Mouse (Mus musculus) gastrocnemius, postnatal 4 days (tissue): ENCODE results near the gene Rala. TPM values are rescaled to one million over a fixed set of nuclear protein-coding genes. Genes with fewer than 3 reads are reported as not detected.

Experiments
- DNase-seq, 2 experiments: peaks; one replicate each; pipeline ENCODE4 v3.0.0; 2021 to 2022; ENCODE audit warnings: low spot score in 2 of 2, mixed read lengths in 2 of 2
- total RNA-seq, 2 experiments: library from RNA; stranded (reverse); gene quantifications; 2 replicates each; pipeline ENCODE4 v1.2.3; 2021

Gene Rala
- total RNA-seq, 2 experiments from 2014 or later: 37.0 to 47.3 TPM

DNA sequence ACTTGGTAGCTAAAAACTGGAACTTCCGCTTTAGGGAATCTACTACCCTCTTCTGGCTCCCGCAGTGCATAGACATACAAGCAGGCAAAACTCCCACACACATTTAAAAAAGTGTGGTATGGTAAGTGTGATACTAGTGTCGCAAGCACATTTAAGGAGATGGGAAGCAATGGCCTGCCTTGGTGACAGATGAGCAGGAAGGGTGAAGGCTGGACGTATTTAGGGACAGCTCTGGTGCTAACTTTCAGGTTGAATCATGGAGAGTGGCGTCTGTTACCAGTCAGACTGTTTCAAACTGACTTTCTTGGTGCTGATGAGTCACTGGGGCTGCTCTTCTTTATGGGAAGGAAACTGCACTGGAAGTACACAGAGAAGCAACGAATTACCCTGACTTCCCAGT lies 52.5 kb downstream of the Rala start:
- DNase-seq: no peak

DNA sequence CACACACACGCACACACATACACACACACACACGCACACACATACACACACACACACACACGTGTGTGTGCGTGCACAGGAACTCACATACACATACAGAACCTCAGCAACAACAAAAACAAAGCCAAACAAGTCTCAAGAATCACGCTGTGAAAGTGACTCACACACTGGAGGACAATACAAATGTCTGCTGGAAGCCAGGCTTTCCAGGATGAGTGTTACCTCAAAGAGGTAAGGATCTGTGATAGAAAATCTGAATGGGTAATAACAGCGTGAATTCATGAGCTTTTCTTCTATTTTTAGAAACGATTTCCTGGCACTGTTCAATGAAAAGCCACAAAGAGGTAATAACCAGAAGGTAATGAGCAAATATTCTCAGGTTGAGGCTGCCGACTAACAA lies 59.8 kb downstream of the Rala start:
- DNase-seq: no peak

GRCm38 (mm10) chr13:17879061-17879460 lies 65.0 kb downstream of the Rala start:
- no peak for DNase-seq

GRCm38 (mm10) chr13:17866741-17867140 lies 77.3 kb downstream of the Rala start:
- DNase-seq: no peak

DNA sequence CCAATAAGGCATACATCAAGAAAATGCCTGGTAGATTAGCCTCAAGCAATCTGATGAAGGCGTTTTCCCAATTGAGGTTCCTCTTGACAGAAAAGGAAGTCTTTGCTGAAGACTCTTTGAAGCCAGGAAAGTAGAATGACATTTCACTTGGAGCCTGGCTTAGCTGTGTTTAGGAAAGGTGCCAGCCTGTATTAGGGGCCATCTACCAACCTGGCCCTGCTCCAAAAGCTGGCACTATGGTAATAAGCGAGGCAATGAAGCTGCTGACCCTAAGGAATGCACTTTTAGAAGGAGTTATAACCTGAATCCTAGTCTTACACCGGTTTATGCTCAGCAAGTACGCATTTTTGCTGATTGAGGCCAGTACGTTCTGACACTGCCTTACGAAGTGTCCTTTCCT lies 83.5 kb downstream of the Rala start:
- no peak for DNase-seq

- peak in 1 of 2 experiments; percentile 14 for DNase-seq
Observed at GRCm38 (mm10) chr13:17859365-17860033, 84.5 kb downstream of the Rala start.

GRCm38 (mm10) chr13:17857046-17857445 lies 87.0 kb downstream of the Rala start:
- DNase-seq: no peak

DNA sequence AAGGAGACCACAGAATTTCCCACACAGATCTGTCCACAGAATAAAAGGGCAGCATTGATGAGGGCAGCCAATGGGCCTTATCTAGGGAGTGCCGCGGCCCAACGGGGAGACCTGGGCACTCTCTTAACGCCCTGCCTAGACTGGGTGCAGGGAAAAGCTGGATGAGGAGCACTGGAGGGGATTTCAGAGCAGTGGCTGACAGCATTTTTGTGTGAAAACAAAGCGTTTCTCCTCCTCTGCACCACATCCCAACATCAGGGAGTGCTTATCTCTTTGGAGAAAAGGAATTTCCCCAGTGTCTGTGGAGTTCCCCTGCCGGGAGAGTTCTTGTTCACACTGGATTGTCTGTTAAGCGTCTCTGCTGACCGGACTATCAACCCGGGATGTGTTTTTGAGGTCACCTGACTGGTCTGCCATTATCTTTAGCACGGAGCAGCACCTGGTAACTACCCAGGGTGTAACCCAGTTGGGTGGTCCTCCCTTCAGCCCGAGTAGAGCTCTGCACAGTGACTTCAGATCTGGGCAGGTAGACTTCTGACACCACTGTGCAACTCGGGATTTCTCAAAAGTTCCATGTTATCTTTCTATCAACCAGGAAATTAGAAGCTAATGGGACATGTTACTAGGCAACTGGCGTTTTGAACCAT lies 88.4 kb downstream of the Rala start:
- no peak for DNase-seq

GRCm38 (mm10) chr13:17854755-17855154 lies 89.3 kb downstream of the Rala start:
- DNase-seq: no peak

GRCm38 (mm10) chr13:17843336-17843735 lies 100.7 kb downstream of the Rala start:
- DNase-seq: no peak

DNA sequence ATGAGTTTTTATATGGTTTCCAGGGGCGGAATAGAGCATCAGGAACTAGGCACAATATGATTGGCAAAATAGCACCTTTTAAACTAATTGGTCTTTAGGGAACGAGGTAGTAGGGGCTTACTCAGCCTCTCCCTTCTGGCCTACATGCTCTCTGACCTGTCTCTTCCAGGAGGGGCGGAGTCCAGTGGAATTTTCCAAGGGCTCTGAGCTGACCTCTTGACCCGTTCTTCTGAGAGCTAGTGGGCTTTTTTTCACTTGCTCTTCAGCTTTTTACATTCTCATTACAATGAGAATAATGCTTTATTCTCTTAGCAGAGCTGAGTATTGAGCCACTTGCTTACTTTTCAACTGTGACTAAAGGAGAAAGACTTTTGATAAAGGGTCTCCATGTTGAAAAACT lies 101.3 kb downstream of the Rala start:
- no peak for DNase-seq

- DNase-seq: no peak
Observed at GRCm38 (mm10) chr13:17839137-17839536, 104.9 kb downstream of the Rala start.

DNA sequence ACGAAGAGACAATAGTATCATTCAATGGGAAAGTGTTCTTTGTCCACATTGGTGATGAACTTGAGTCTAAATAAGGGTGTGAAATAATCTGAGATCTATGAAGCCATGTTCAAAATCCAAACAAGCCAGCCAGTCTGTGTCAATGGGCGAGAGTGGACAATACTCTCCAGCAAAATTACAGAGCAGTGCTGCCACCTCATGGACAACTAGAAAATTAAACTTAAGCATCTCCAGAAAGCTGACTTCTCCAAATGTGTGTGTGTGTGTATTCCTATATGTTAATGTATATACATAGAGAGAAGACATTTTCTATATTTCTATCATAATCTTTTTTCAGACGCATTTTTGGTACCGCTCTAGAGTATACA lies 105.6 kb downstream of the Rala start:
- peak; percentile 29 to 47 for DNase-seq

DNA sequence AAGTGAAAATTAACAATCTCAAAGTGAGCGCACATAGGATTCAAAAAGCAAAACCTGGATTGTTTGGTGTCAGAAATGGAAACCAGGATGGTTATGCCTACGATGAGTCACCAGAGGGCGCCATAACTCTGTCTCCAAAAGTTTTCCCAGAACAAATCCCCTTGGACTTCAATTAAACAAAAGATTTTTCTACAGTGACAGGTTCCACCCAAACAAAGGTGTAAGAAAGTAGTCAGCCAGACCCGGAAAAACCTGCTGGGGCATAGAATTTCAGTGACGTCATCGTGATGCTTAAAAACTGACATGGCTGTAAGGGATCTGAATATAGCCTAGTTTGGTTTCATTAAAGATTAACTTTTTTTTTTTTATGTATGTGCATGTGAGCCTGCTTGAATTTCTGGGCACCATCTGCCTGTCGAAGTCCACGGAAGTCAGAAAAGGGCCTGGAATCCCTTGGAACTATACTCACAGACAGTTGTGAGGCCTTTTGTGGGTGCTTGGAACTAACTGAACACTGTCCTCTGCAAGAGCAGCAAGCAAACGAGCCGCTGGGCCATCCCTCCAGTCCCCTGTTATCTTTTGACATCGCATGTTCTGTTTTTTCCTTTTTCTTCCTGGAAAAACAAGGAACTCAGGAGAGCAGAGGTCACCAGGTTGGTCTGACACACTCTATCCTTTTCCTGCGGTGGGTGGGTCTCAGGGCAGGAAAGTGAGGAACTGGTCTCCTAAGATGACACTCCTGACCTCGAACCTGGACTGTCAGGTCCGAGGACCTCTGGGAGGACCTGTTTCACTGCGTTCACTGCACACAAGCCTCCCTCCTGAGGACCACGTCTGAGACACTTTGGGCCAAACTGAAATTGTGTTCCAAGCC lies 106.2 kb downstream of the Rala start:
- DNase-seq: no peak

- DNase-seq: no peak
Observed at GRCm38 (mm10) chr13:17836808-17837207, 107.2 kb downstream of the Rala start.

DNA sequence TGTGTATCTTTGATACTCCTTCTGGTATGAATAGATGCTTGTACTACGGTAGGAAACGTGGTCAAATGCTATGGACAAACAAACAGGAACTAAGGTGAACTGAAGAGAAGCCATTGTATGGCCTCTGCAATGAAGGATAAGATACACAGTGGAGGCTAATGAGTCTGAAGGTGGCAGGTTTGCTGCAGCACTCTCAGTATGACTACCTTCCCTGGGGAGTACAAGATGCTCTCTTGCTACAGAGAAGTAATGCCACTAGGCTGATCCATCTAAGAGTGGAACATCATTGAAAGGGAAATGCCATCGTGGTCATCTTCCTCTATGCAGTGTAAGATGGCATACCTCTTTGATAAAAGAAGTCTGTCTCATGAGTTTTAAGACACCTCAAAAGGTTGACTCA lies 111.1 kb downstream of the Rala start:
- no peak for DNase-seq

Other genes starting within 250 kb of the Rala start
- gene Mplkip, start 249.0 kb downstream of the Rala start, total RNA-seq: 10 to 100 TPM; 15.1 to 16.4 TPM
- 1 to 10 TPM; 1.1 to 1.7 TPM for gene Sugct, start 248.7 kb downstream of the Rala start, total RNA-seq
- 10 to 100 TPM; 43.6 to 44.8 TPM for gene Cdk13, start 139.1 kb downstream of the Rala start, total RNA-seq
- 10 to 100 TPM; 18.7 to 21.7 TPM for gene Yae1d1, start 49.1 kb upstream of the Rala start, total RNA-seq